Mouse (Mus musculus): ENCODE measurements around the gene Coro2a. TPM values are rescaled to one million over a fixed set of nuclear protein-coding genes. Genes with fewer than 3 reads are reported as not detected.

Gene Coro2a
- polyA plus RNA-seq, 2 experiments, result 2.2 to 3.2 TPM

- H3K36me3 ChIP-seq (ENCODE audit: control insufficient read depth, insufficient read depth, low read length), result no peaks in the 10 kb centered on the region; the same call in 1 of the 2 replicates
- H3K4me1 ChIP-seq (ENCODE audit: control insufficient read depth, insufficient read depth, low read length), result no peaks in the 10 kb centered on the region
- no peak overlapping the region for H3K4me3 ChIP-seq (replicated peaks; ENCODE audit: low read length)
- H3K9ac ChIP-seq (ENCODE audit: low read depth, low read length, severe bottlenecking), result no peak overlapping the region
- no peak overlapping the region for H3K4me2 ChIP-seq (replicated peaks; ENCODE audit: low read depth, low read length, severe bottlenecking)
- H3K9me3 ChIP-seq (ENCODE audit: control insufficient read depth, low read length), result no peaks in the 10 kb centered on the region
- ATAC-seq (ENCODE audit: low FRiP score, low read depth) (no peak), DNase-seq (ENCODE audit: low spot score) (no peak)
- 81% methylated on average over 12 of the region's 12 CpGs for WGBS
- no peak for TF ChIP-seq POLR2A (IDR thresholded peaks at IDR 0.05; ENCODE audit: borderline replicate concordance, extremely low read depth, insufficient read depth, insufficient read length)
- H3K27me3 ChIP-seq (ENCODE audit: control insufficient read depth, insufficient read depth, low read length), result no peaks in the 10 kb centered on the region
- H3K27ac ChIP-seq (replicated peaks; ENCODE audit: low read depth, low read length), result no peak overlapping the region
Measured at GRCm38 (mm10) chr4:46613618-46614017, 11.6 kb upstream of the Coro2a start.

DNA sequence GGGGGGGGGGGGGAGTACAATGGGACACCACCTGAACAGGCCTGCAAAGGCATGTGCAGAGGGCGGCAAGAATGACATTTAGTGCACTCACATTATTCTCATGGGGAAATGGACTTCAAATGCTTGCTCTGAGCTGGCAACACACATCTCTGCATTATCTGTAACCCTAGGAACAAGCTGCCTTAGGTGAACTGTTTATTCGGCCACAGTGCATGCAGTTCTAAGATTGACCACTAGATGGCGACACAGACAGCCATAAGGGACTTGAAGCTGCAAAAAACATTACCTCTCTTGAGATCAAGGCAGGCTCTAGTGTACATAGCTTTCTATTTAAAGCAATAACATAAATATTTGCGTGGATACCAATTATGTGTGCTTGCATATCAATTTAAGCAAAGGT, 9.2 kb upstream of the Coro2a start:
- Histone ChIP-seq H3K27ac (replicated peaks; ENCODE audit: low read depth, low read length) (no peak overlapping the region), H3K9me3 (ENCODE audit: control insufficient read depth, low read length) (no peaks in the 10 kb centered on the region), H3K27me3 (ENCODE audit: control insufficient read depth, insufficient read depth, low read length) (no peaks in the 10 kb centered on the region), H3K9ac (ENCODE audit: low read depth, low read length, severe bottlenecking) (no peak overlapping the region), H3K4me1 (ENCODE audit: control insufficient read depth, insufficient read depth, low read length) (no peaks in the 10 kb centered on the region), H3K36me3 (ENCODE audit: control insufficient read depth, insufficient read depth, low read length) (no peaks in the 10 kb centered on the region; the same call in 1 of the 2 replicates), H3K4me3 (replicated peaks; ENCODE audit: low read length) (no peak overlapping the region), H3K4me2 (replicated peaks; ENCODE audit: low read depth, low read length, severe bottlenecking) (no peak overlapping the region)
- no peak for TF ChIP-seq POLR2A (IDR thresholded peaks at IDR 0.05; ENCODE audit: borderline replicate concordance, extremely low read depth, insufficient read depth, insufficient read length)
- WGBS, result 5% methylated on average over 4 of the region's 4 CpGs
- ATAC-seq (ENCODE audit: low FRiP score, low read depth) (peak; percentile 67; the same call in 1 of the 2 replicates), DNase-seq (ENCODE audit: low spot score) (peak; percentile 90)

- 82% methylated on average over 3 of the region's 3 CpGs for WGBS
- no peak overlapping the region for H3K4me3 ChIP-seq (replicated peaks; ENCODE audit: low read length)
- no peak for ATAC-seq (ENCODE audit: low FRiP score, low read depth)
- no peak overlapping the region for H3K9ac ChIP-seq (ENCODE audit: low read depth, low read length, severe bottlenecking)
- H3K27ac ChIP-seq (replicated peaks; ENCODE audit: low read depth, low read length), result no peak overlapping the region
- H3K4me2 ChIP-seq (replicated peaks; ENCODE audit: low read depth, low read length, severe bottlenecking), result no peak overlapping the region
- H3K27me3 ChIP-seq (ENCODE audit: control insufficient read depth, insufficient read depth, low read length), result 0 out of 2 replicates have a peak, but pooled peaks cover 4% of the 10 kb centered on the region
- H3K9me3 ChIP-seq (ENCODE audit: control insufficient read depth, low read length), result no peaks in the 10 kb centered on the region
- TF ChIP-seq POLR2A (IDR thresholded peaks at IDR 0.05; ENCODE audit: borderline replicate concordance, extremely low read depth, insufficient read depth, insufficient read length), result no peak
- no peaks in the 10 kb centered on the region for H3K36me3 ChIP-seq (ENCODE audit: control insufficient read depth, insufficient read depth, low read length)
- DNase-seq (ENCODE audit: low spot score), result no peak
- H3K4me1 ChIP-seq (ENCODE audit: control insufficient read depth, insufficient read depth, low read length), result no peaks in the 10 kb centered on the region
Measured at GRCm38 (mm10) chr4:46607601-46608000, 5.6 kb upstream of the Coro2a start.

GRCm38 (mm10) chr4:46605451-46605850, 3.4 kb upstream of the Coro2a start:
- no peak overlapping the region for H3K9ac ChIP-seq (ENCODE audit: low read depth, low read length, severe bottlenecking)
- 61% methylated on average over 9 of the region's 11 CpGs for WGBS
- no peak for DNase-seq (ENCODE audit: low spot score)
- no peak overlapping the region for H3K4me3 ChIP-seq (replicated peaks; ENCODE audit: low read length)
- H3K27me3 ChIP-seq (ENCODE audit: control insufficient read depth, insufficient read depth, low read length), result peaks cover 16% of the 10 kb centered on the region
- H3K4me1 ChIP-seq (ENCODE audit: control insufficient read depth, insufficient read depth, low read length), result no peaks in the 10 kb centered on the region; the same call in 1 of the 2 replicates
- no peak for ATAC-seq (ENCODE audit: low FRiP score, low read depth)
- no peaks in the 10 kb centered on the region for H3K9me3 ChIP-seq (ENCODE audit: control insufficient read depth, low read length)
- H3K36me3 ChIP-seq (ENCODE audit: control insufficient read depth, insufficient read depth, low read length), result no peaks in the 10 kb centered on the region
- no peak for TF ChIP-seq POLR2A (IDR thresholded peaks at IDR 0.05; ENCODE audit: borderline replicate concordance, extremely low read depth, insufficient read depth, insufficient read length)
- no peak overlapping the region for H3K4me2 ChIP-seq (replicated peaks; ENCODE audit: low read depth, low read length, severe bottlenecking)
- H3K27ac ChIP-seq (replicated peaks; ENCODE audit: low read depth, low read length), result no peak overlapping the region

DNA sequence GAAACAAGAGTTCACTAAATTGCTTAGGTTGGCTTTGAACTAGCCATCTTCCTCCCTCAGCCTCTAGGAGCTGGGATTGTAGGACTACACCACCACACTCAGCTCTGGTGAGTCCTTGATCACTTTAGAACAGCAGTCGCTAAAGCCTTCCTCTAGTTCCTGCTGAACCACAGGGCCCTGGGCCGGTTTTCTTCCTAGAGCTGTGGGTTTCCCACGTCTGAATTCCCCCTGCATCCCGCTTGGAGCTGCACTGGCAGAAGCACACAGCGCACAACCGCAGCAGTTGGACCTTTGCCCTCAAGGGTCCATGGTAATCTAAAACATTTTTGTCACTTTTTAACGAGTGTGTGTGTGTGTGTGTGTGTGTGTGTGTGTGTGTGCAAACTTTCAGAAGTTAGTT, 702 bp upstream of the Coro2a start:
- Histone ChIP-seq H3K4me1 (ENCODE audit: control insufficient read depth, insufficient read depth, low read length) (no peaks in the 10 kb centered on the region; the same call in 1 of the 2 replicates), H3K9ac (ENCODE audit: low read depth, low read length, severe bottlenecking) (no peak overlapping the region), H3K27me3 (ENCODE audit: control insufficient read depth, insufficient read depth, low read length) (peaks cover 21% of the 10 kb centered on the region), H3K9me3 (ENCODE audit: control insufficient read depth, low read length) (no peaks in the 10 kb centered on the region), H3K4me2 (replicated peaks; ENCODE audit: low read depth, low read length, severe bottlenecking) (no peak overlapping the region), H3K4me3 (replicated peaks; ENCODE audit: low read length) (no peak overlapping the region), H3K27ac (replicated peaks; ENCODE audit: low read depth, low read length) (no peak overlapping the region), H3K36me3 (ENCODE audit: control insufficient read depth, insufficient read depth, low read length) (no peaks in the 10 kb centered on the region)
- WGBS, result 54% methylated on average over 7 of the region's 7 CpGs
- ATAC-seq (ENCODE audit: low FRiP score, low read depth) (no peak), DNase-seq (ENCODE audit: low spot score) (no peak)
- no peak for TF ChIP-seq POLR2A (IDR thresholded peaks at IDR 0.05; ENCODE audit: borderline replicate concordance, extremely low read depth, insufficient read depth, insufficient read length)

All from limb, embryonic 14.5 days (tissue).